Mouse (Mus musculus) cerebellum, adult 8-10 months (tissue): ENCODE measurements around the gene Dll4.
A peak's percentile ranks its signal among the peaks of the same experiment; 100 is the strongest.

Experiments used
- DNase-seq: peaks from one replicate; pipeline ENCODE4 v3.0.0; 2022

Dll4 gene

DNA sequence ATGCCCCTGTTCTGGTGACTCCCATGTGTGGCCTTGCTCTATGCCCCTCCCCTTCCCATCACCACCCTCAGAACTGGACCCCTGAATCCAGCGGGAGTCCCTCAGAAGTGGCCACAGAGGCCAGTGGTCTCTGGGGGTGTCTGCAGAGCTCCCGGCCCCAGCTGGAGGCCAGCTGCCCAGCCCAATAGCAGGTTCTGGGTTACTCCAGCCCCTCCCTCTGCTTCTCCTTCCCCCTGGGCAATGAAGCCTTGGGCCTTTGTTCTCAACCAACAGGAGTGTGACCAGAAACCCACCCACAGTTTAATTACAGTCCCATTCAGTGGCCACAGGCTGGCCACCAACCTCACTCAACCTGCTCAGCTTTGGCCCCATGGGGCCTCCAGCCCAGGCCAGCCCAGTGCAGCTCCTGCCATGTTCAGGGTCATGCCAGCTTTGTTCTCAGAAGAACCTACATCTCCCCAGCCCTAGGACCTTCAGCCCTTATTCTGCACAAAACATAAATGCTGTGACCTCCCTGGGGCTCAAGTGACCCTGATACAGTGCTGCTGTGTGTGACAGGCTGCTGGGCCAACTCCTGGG is 13.1 kb upstream of the Dll4 start:
- no peak for DNase-seq

DNA sequence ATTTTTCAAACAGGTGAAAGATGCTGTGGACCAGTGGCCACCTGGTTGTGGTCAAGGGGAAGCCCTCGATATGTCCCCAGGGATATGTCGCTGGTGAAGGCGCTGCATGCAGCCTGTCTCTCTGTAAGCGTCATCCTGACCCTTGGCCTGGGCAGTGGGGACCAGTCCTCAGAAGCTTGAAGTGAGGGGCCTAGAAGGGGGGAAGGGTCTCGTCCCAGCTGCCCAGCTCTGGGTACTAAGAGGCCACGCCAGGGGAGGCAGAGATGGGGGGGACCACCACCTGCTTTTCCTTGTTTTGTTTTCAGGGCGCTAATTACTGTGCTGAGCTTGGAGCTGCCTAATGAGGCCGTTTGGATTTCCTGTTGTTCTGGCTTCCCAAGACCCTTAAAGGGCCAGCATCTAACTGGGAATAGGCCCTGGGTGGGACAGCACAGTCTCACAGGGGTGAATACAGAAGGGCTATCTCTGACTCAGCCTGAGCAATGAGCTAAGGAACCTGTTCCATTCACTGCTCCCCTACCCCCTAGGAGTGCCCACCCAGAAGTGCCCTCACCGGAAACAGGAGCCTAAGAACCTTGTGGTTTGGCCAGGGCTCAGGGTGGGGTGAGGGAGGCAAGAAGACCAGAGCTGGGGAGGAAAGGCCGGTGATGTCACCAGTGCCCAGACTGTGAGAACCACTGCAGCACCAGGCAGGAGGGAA is 11.7 kb upstream of the Dll4 start:
- no peak for DNase-seq

DNA sequence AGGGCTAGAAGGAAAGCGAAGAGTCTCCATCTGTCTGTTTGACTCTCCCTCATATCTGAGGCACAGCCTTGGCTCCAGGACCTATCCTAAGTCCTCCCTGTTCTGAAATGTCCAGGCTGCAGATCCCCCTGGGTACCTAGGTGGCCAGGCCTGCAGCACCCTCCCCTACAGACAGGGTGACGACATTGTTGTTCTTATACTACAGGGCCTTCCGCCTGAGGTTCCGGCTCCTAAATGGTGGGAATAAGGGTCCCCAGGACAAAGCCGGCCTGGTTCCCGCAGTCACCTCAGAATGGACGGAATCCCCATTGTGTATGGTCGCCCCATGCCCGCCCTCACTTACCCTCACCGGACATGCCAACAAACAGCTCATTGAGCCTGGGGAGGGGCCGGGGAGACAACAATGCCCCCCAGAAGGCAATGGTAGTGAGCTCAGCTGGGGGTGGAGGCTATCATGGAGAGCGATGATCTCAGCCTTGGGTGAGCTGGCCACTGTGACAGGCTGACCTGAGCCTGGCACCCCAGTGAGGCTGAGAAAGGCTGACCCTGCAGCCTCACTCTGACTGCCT is 10.8 kb upstream of the Dll4 start:
- no peak for DNase-seq

DNA sequence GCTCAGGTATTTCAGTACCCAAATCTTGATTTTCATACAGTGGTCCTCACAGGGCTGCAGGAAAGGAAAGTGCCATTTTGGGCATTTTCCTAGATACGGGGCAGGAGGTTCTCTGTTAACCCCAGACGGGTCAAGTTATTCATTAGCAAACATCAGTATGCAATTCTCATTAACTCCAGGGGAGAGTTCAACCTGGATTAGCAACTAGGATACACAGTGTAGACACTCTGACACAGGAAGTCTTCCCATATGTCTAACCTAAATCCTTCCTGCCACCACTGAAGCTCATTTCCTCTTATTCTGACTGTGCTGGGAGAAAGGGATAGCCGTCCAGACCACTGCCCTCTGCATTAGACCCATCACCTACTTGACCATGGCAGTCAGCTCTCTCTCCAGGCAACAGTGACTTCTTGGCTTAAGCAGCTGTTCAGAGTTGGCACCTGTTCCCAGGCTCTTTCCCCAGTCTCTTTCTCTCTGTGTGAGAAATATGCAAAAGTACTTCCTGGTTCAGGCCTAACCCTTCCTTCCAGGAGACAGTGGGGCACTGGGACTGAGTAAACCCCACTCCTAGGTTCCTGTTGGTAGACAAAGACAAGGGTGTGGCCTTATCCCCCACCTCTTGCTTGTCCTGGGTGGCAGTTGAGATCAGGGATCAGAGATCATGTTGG is 7.4 kb upstream of the Dll4 start:
- DNase-seq = no peak

DNA sequence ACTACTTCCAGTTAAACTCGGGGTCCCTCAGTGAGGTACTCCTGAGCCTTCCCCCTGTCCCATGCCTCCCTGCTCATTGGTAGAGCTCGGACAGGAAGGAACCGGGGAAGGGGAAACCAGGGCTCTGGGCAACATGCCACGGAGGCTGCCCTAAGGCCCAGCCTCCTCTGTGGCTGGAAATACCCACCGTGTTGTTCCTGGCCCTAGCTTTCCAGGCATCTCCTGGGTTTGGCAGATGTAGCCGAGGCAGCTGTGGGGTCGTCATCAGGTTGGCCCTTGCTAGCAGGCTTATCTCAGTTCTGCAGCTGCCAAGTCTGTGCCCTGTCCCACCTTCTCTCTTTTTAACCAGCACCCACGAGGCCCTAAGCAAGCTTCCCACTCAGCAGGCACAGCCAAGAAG is 5.0 kb upstream of the Dll4 start:
- DNase-seq = no peak

DNA sequence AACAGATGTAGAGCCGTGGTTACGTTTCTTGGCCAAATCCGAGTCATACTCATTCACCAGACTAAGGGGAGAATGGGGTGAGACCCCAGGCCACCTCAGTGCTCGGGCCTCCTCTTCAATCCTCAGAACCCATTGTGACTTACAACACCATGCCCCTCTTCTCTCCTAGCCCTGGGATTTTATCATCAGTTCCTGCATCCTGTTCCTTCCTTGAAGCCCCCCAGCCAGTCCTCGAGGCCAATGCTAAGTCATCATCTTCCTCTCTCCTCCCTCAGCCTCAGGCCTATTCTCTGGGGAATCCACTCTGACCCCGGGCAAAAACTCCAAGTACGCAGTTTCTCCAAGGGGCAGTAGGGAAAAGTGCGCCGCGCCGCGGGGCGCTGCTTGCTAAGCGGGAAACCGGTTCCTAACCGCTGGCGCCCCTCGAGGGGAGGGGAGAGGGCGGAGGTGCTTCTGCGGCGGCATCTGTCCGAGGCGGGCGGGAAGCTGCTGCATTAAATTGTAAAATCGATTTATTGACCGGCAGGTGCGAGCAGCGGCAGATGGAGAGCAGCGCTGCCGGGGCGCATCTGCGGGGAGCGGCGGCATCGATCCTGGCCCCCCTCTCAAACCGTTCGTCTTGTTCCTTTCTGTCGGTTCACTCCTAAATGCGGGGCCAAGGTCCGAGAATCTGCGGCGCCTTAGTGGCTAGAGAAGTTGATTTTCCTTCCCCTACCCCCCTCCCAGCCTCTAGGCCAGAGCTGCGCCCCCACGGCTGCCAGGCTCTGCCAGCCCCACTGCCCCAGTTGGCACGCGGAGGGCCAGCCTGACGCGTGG is 3.6 kb upstream of the Dll4 start:
- no peak for DNase-seq

DNA sequence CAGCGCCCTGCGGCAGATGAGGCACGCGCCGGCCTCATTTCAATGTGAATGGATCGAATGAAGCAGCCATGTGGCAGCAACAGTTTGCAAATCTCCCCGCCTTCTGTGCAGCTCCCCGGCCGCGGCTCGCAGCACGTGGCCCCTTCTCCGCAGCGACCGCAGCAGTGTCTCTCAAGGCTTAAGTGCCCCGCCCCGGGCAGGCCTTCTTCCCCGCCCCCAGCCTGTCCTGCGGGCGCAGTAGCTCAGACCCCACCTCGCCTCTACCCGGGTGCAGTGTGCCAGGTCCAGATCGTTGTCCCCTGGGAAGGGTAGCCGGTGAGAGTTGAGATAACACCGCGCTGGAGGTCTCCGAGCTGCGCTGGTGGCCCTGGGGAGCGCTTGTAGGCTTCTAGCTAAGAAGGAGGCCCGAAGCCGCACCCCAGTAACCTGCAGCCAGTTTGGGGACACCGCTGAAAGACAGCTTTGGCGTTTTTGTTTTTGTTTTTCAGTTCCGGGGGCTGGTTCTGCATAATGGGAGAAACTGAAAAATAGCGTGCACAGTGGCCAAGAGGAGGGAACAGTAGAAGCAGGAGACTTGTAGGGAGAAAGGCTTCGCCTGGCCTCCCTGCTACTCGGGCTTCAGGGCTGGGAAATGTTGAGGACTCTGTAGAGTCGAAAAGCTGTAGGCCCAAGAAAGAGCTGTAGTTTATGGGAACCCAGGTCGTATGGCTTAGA is 2.8 kb upstream of the Dll4 start:
- no peak for DNase-seq

DNA sequence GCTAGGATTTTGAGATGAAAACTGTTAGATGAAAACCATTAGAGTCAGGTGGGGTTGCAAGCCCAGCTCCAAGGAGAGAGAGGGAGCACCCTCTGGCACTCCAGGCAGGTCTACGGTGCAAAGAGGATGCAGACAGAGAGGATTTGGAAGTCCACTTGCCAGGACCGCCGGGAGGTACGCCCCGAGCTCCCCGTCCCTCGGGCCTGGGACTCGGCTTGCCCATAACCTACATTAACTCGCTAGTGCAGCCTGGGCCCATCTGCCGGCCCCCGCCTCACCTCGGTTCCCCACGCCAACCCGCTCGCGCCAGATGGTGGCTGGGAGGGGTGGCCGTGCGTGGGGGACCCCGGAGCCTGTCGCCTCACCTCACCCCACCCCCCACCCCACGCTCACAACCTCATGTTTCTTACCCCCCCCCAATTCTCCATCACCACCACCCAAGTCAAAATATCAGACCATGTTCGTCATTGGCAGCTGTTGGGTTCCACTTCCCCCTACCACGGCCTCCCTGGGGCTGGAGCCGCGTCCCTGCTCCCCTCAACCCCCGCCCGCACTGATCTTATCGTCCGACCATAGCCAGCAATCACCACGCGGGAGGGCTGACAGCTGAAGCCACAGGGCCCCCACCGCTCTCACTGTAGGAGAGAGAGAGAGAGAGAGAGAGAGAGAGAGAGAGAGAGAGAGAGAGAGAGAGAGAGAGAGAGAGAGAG is 1.6 kb upstream of the Dll4 start:
- no peak for DNase-seq

DNA sequence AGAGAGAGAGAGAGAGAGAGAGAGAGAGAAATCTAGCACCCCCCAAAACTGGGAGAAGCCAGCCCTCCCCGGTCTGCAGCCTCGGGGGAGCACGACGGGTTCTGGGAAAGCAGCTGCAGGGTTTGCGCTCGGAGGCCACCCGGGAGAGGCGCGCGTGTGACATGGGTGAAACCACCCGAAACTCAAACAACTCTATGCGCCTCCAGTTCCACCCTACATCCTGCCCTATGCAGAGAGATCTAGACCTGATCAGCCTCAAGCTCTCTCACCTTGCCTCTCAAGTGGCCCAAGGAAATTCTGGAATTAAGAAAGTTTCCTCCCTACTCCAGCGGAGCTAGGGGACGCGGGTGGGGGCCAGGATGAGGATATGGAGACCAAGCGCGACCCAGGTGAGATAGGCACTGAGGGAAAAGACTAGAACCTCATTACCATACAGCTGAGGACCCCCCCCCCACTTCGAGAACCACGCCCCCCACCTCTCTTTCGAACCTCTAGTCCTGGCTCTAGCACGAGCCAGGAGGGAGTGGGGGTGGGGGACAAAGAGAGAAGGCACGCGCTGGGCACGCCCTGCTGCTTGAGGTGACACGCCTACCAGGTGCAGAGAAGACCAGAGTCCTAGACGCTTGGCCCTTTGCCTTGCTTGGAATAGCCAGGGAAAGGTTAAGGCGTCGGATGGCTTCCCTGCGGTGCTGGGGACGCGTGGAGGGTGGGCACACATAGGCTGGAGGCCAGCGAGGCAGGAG is 837 bp upstream of the Dll4 start:
- DNase-seq = no peak

DNA sequence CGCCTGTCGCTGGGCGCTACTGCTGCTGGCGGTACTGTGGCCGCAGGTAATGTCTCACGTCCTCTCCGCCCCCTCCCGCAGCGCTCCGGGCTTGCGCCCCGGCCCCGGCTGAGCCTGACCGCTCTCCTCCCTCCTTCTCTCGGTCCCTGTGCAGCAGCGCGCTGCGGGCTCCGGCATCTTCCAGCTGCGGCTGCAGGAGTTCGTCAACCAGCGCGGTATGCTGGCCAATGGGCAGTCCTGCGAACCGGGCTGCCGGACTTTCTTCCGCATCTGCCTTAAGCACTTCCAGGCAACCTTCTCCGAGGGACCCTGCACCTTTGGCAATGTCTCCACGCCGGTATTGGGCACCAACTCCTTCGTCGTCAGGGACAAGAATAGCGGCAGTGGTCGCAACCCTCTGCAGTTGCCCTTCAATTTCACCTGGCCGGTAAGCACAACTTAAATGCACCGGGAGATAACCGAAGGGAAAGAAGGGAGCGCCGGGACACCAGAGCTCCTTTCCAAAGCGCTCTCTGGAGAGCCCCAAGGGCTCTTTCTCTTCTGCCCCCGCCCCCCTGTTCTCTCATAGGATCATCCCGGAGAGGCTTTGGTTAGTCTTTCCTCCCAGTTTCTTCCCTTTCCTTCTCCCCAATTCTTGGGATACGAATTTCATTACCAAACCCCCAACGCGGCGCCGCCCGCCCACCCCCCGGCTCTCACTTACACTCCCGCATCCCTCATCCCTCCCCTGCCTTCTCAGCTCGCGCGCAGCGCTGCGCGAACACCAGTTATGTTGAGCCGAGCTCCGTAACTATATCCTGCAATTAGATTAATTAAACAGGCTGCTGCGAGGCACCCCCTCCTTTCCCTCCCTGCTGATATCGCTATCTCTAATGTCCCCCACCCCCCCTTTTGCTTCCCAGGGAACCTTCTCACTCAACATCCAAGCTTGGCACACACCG is 847 bp downstream of the Dll4 start:
- DNase-seq = no peak

DNA sequence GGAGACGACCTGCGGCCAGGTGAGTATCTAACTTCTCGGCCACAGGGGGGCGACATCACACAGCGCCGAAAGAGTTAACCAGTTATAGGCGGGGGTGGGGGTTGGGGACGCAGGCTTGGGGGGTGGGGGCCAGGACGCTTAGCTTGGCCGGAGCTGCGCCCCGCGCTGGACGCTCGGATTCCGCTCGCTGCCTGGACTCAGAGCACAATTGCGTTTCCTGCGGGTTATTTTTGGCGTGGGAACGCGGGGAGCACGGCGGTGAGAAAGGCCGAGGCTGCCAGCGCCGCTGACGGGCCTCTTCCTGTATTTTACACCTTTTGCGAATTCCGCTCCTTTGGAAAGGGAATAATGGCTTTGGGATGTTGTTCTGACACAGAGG is 1.5 kb downstream of the Dll4 start:
- DNase-seq = peak; percentile 54

DNA sequence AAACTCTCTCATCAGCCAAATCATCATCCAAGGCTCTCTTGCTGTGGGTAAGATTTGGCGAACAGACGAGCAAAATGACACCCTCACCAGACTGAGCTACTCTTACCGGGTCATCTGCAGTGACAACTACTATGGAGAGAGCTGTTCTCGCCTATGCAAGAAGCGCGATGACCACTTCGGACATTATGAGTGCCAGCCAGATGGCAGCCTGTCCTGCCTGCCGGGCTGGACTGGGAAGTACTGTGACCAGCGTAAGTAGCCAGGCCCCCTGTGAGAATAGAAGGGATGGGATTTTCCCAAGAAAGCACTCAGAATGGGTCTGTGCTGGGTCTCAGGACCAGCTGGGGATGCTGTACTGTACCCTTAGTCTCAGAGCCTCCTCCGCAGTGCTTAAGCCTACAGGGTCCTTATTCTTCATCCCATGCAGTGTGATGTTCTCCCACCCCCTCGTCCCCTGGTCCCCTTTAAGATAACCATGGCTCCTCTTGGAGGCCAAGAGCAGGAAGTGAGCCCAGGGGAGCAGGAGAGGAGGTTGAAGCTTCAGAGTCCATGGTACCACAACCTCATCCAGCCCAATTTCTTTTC is 2.5 kb downstream of the Dll4 start:
- peak; percentile 26 for DNase-seq

DNA sequence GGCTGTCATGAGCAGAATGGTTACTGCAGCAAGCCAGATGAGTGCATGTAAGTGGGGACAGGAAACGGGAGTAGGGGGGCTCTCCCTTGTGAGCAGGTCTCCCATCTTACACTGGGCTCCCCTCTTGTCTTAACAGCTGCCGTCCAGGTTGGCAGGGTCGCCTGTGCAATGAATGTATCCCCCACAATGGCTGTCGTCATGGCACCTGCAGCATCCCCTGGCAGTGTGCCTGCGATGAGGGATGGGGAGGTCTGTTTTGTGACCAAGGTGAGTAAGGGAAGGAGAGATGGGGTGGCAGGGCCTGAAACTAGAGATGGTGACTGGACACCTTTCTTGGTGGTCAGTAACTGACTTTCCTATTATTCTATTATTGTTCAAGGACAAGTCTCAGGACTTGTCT is 3.0 kb downstream of the Dll4 start:
- no peak for DNase-seq

DNA sequence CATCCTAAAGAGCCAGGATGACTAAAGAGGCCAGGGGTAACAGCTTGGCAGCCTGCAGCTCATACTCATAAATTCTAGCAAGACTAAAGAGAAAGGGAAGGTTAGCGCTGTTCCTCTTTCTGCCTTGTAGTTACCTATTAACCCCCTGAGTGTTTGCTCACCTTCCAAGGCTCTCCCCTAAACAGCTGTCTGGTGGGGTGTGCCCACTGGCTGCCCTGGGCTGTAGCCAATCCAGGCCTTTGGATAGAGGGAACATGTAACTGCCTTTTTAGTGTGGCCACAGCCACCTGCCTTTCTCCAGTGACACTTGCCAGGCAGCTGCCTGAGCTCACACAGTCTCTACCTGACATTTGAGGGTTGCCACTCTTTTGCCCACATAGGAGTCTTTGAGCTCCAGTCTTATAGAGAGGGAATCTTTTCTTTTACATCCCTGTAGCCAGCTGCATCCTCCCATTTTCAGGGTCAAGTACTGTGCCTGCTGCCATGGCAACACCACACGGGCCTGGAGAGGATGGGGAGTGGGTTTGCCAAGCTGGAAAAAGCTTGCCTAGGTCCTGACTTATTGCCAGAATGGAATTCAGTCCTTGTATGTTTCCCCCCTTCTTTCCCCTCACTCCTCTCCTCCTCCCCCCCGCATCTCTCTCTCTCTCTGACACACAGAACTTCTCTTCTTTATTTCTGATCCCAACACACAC is 3.7 kb downstream of the Dll4 start:
- no peak for DNase-seq

DNA sequence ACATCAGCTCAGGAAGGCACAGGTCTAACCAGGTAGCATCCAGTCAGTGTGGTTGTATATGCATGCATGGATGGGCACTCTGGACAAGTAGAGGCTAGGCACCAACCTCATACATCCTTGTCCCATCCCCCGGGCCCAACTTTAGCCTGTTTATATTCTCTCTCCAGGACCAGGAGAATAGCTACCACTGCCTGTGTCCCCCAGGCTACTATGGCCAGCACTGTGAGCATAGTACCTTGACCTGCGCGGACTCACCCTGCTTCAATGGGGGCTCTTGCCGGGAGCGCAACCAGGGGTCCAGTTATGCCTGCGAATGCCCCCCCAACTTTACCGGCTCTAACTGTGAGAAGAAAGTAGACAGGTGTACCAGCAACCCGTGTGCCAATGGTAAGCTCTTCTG is 5.2 kb downstream of the Dll4 start:
- no peak for DNase-seq

DNA sequence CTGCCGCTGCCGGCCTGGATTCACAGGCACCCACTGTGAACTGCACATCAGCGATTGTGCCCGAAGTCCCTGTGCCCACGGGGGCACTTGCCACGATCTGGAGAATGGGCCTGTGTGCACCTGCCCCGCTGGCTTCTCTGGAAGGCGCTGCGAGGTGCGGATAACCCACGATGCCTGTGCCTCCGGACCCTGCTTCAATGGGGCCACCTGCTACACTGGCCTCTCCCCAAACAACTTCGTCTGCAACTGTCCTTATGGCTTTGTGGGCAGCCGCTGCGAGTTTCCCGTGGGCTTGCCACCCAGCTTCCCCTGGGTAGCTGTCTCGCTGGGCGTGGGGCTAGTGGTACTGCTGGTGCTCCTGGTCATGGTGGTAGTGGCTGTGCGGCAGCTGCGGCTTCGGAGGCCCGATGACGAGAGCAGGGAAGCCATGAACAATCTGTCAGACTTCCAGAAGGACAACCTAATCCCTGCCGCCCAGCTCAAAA is 6.6 kb downstream of the Dll4 start:
- DNase-seq = no peak

DNA sequence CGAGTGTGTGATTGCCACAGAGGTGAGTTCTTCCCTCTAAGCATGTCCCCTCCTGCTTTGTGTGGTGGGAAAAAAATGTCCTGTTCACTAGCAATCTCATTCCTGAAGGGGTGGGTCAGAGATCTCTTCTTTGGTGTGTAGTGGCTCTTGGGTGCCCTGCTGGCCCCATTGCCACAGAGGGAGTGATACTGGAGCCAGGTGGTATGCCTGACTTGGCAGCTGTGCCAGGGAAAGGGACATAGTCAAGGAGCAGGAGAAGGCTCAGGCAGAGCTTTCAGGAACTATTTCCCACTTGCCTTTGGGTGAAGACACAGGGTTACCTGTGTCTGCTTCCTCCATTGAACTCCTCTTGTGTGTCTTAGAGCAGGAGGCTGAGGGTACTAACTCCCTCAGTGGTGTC is 8.6 kb downstream of the Dll4 start:
- DNase-seq = no peak

DNA sequence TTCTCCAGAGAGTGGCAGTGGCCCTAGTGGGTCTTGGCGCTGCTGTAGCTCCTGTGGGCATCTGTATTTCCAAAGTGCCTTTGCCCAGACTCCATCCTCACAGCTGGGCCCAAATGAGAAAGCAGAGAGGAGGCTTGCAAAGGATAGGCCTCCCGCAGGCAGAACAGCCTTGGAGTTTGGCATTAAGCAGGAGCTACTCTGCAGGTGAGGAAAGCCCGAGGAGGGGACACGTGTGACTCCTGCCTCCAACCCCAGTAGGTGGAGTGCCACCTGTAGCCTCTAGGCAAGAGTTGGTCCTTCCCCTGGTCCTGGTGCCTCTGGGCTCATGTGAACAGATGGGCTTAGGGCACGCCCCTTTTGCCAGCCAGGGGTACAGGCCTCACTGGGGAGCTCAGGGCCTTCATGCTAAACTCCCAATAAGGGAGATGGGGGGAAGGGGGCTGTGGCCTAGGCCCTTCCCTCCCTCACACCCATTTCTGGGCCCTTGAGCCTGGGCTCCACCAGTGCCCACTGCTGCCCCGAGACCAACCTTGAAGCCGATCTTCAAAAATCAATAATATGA is 9.5 kb downstream of the Dll4 start:
- no peak for DNase-seq

DNA sequence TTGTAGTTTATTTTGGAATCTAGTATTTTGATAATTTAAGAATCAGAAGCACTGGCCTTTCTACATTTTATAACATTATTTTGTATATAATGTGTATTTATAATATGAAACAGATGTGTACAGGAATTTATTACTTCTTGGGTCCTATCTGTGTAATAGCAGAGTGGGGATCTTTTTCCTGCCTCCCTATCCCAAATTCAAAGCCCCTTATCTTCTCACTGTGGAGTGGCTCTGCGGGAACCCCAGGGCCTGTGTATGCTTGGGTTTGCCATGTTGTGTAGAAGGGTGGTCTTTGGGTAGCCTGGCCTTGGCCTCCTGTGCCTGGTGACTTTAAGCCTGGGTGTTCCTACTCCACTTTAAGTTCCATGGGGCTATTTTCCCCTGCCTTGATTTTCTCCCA is 10.0 kb downstream of the Dll4 start:
- DNase-seq = no peak
